Mouse (Mus musculus) limb, embryonic 13.5 days (tissue): ENCODE measurements at regions not wholly inside any gene's neighbourhood (a gene's known extent, or its start where the extent isn't known, plus 50 kb on each side); places are given as distances from the start of the nearest gene placed in this dataset.
A peak's percentile ranks its signal among the peaks of the same experiment; 100 is the strongest.
"Not testable (repeated sequence)": the region's sequence is repeated elsewhere in the genome, so short reads cannot be mapped to it uniquely, and the experiment has no call there.

Experiments used
- ATAC-seq: fragments of 200-750 bp; cut with Nextera tagmentation; 2 replicates; pipeline ENCODE4 v1.8.0; 2017; ENCODE audit warnings: low read depth, moderate number of reproducible peaks, moderate TSS enrichment; ENCODE audit not compliant: low FRiP score
- H3K27ac ChIP-seq: fragments of 300-500 bp; sonication (generic); 2 replicates; pipeline ENCODE4 v1.5.1; 2015; ENCODE audit warnings: inconsistent platforms, mild to moderate bottlenecking, moderate library complexity
- H3K27me3 ChIP-seq: fragments of 300-500 bp; sonication (generic); 2 replicates; pipeline ENCODE4 v1.6.1; 2015; ENCODE audit warnings: mild to moderate bottlenecking, inconsistent platforms
- H3K36me3 ChIP-seq: fragments of 300-500 bp; sonication (generic); 2 replicates; pipeline ENCODE4 v1.6.1; 2015; ENCODE audit warnings: inconsistent platforms, mild to moderate bottlenecking, moderate library complexity
- H3K4me1 ChIP-seq: fragments of 300-500 bp; sonication (generic); 2 replicates; pipeline ENCODE4 v1.6.1; 2015; ENCODE audit warnings: inconsistent platforms
- H3K4me2 ChIP-seq: fragments of 300-500 bp; sonication (generic); replicated peaks from 2 replicates; pipeline ENCODE4 v1.6.1; 2015; ENCODE audit warnings: inconsistent platforms, mild to moderate bottlenecking, moderate library complexity
- H3K4me3 ChIP-seq: fragments of 300-500 bp; sonication (generic); 2 replicates; pipeline ENCODE4 v1.5.1; 2015; ENCODE audit warnings: moderate library complexity, mild to moderate bottlenecking, inconsistent platforms
- H3K9ac ChIP-seq: fragments of 300-500 bp; sonication (generic); 2 replicates; pipeline ENCODE4 v1.6.1; 2015; ENCODE audit warnings: mild to moderate bottlenecking, inconsistent platforms
- H3K9me3 ChIP-seq: fragments of 300-500 bp; sonication (generic); 2 replicates; pipeline ENCODE4 v1.6.1; 2016; ENCODE audit warnings: inconsistent platforms
- WGBS: fragments of 180-500 bp; shearing (Covaris S2); methylation state at CpG from one replicate; pipeline ENCODE4 v1.1.7; 2015; 5-methylcytosine and 5-hydroxymethylcytosine counted together

DNA sequence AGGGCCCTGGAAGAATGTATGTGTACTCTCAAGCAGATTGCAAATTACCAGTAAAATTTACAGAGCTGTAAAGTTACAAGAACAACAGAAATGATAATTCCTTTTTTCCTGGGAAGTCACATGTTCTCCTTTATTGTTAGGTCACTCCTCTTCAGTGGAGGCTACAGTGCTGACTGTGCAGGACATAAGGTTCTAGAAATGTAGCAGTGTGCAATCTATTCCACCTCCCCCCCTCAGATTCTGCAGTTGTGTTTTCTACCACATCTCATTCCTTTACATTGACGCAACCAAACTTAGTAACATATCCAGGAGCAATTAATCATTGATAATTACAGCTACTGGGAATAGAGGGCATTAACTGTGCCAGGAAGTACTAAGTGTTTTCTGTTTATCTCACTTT lies 385.3 kb upstream of the Tnc start:
- no peak for ATAC-seq
- WGBS, result 86% methylated on average over 1 of the region's 1 CpGs

DNA sequence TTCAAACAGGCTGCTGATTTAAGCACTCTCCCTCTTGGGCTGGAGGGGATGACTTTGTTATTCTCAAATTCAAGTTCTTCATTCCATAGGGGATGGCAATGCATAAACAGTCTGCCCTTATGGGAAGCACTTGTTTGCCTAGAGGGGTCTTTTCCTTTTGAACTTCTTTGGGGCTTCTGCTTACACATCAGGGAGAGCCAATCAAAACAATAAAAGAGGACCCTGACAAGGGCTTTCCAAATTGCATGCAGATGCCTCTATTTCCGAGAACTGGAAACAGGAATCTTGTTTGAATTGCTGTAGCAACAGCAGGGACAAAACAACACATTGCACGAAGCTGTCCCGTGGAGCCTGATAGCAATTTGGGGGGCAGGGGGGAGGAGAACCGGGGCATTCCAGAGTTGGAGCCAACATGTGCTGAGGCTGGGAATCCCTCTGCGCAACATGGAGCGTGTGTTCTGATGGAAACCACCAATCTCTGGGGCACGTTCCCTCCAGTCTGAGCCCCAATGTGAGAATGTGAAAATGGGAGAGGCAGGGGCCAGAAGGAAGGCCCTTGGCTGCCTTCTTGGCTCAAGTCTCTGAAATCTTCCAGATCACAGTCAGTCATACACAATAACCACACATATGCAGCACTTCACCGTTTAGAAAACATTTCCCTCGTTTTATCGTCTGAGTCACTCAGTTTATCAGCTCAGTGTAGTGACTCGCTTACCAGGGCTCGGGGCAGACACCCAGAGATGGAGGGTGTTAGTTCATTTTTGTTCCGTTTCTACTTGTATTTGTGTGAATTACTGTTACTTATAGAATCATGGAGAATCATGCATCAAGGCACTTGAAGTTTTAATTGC lies 391.2 kb upstream of the Tnc start:
- Histone ChIP-seq H3K27ac (peak overlapping the region; percentile 52; the same call in 1 of the 2 replicates), H3K9me3 (no peaks in the 10 kb centered on the region), H3K9ac (no peak overlapping the region), H3K4me3 (no peak overlapping the region), H3K4me1 (peaks cover 18% of the 10 kb centered on the region), H3K27me3 (no peaks in the 10 kb centered on the region), H3K4me2 (peak overlapping the region; percentile 15; the same call in 1 of the 2 replicates), H3K36me3 (no peaks in the 10 kb centered on the region)
- ATAC-seq, result peak; percentile 83
- 22% methylated on average over 13 of the region's 13 CpGs for WGBS

More for the DNA sequence above, 385.3 kb upstream of the Tnc start:
- no peaks in the 10 kb centered on the region for H3K9me3 ChIP-seq
- H3K9ac ChIP-seq, result no peak overlapping the region
- no peak overlapping the region for H3K27ac ChIP-seq
- H3K4me3 ChIP-seq, result no peak overlapping the region
- H3K27me3 ChIP-seq, result no peaks in the 10 kb centered on the region
- no peak overlapping the region for H3K4me2 ChIP-seq
- 0 out of 2 replicates have a peak, but pooled peaks cover 4% of the 10 kb centered on the region for H3K4me1 ChIP-seq
- H3K36me3 ChIP-seq, result no peaks in the 10 kb centered on the region

DNA sequence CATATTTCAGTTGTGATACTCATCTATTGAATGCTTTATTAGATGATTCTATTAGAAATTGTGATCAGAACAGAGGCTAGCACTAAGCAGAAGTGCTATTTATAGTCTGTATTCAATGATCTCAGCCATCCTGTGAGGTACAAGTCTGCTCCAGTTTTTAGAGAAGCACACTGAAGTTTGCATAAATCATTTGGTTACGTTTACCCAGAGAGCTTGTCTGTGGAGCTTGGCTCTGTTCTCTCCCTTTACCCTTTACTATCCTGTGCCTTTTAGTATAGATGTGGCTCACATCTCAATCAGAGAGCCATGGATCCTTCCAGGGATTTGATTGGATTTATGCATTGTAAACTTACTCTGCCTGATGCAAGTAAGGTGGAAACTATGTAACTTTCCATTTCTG lies 404.6 kb upstream of the Tnc start:
- Histone ChIP-seq H3K9me3 (no peaks in the 10 kb centered on the region), H3K4me3 (no peak overlapping the region), H3K27me3 (no peaks in the 10 kb centered on the region), H3K36me3 (no peaks in the 10 kb centered on the region), H3K9ac (no peak overlapping the region), H3K27ac (no peak overlapping the region), H3K4me1 (0 out of 2 replicates have a peak, but pooled peaks cover 3% of the 10 kb centered on the region), H3K4me2 (no peak overlapping the region)
- 46% methylated on average over 1 of the region's 1 CpGs for WGBS
- no peak for ATAC-seq

DNA sequence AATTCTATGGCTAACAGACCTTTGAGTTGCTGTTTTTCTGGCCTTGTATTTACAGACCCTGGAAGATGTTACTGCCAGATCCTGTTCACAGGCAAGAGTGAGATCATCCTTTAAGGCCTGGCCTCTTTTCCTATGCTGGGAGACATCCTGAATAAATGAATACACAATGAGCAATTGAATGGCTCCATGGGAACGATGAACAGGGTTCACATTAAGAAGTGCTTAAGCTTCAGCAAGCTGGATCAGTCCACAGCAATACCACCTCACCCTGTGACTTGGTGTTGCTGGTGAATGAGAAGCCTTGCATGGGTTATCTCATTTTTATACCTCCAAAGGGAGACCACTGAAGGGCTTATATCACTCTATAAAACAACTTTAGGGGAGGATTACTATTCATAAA lies 405.1 kb upstream of the Tnc start:
- peak; percentile 71; the same call in 1 of the 2 replicates for ATAC-seq
- H3K27ac ChIP-seq, result no peak overlapping the region
- 0 out of 2 replicates have a peak, but pooled peaks cover 3% of the 10 kb centered on the region for H3K4me1 ChIP-seq
- H3K4me2 ChIP-seq, result no peak overlapping the region
- no peaks in the 10 kb centered on the region for H3K36me3 ChIP-seq
- no peaks in the 10 kb centered on the region for H3K27me3 ChIP-seq
- no peak overlapping the region for H3K4me3 ChIP-seq
- 54% methylated on average over 1 of the region's 1 CpGs for WGBS
- H3K9me3 ChIP-seq, result no peaks in the 10 kb centered on the region
- no peak overlapping the region for H3K9ac ChIP-seq

DNA sequence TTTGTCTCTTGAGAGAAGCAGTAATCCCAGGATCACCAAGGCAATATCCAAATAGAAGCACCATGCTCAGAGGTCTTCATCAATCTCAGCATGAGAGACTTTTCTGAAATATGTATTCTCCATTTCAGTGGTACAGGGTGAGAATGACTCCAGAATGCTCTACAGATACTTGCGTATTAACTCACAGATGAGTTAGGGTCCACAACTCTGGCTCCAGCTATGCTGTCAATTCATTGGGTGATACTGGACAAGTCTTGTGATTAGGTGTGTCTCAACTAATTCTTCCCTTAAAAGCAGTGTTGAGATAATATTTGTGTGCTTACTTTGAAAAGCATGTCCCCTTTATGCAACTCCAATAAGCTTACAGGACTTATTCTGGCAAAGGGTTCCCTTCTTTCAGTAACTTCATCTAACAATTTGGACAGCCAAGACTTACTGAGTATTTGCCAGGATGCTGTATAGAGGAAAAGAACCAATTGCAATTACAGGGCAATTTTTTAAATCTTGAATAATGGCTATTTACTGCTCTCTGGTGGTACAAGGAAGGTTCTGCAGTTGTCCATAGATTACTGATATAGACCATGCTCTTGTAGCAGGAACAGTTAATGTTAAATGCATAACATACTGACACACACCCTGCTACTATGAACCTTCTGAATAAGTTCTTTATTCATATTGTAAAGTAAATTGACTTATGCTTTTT lies 445.6 kb upstream of the Tnc start:
- no peaks in the 10 kb centered on the region for H3K27me3 ChIP-seq
- no peaks in the 10 kb centered on the region for H3K9me3 ChIP-seq
- ATAC-seq, result no peak
- H3K4me3 ChIP-seq, result no peak overlapping the region
- H3K4me2 ChIP-seq, result no peak overlapping the region
- no peak overlapping the region for H3K9ac ChIP-seq
- WGBS, result 98% methylated on average over 1 of the region's 1 CpGs
- H3K27ac ChIP-seq, result no peak overlapping the region
- no peaks in the 10 kb centered on the region for H3K36me3 ChIP-seq
- H3K4me1 ChIP-seq, result peaks cover 3% of the 10 kb centered on the region; the same call in 1 of the 2 replicates

DNA sequence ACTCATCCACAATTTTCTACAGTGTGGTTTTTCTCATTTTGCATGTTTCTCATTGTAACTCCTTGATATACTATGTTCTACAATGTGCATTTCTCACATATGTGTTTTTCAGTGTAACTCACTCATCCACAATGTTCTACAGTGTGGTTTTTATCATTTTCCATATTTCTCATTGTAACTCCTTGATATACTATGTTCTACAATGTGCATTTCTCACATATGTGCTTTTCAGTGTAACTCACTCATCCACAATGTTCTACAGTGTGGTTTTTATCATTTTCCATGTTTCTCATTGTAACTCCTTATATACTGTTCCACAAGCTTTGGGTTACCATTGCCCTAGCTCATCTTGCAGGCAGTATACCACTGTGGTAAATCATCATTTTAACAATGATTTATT lies 450.9 kb upstream of the Tnc start:
- H3K27me3 ChIP-seq, H3K27ac ChIP-seq: not testable (repeated sequence)
- ATAC-seq, result peak; percentile 90

GRCm38 (mm10) chr4:64500635-64501395 lies 454.0 kb upstream of the Tnc start:
- H3K4me3 ChIP-seq, result no peak overlapping the region
- ATAC-seq, result peak; percentile 63; the same call in 1 of the 2 replicates
- H3K27ac ChIP-seq, result no peak overlapping the region
- no peaks in the 10 kb centered on the region for H3K9me3 ChIP-seq
- no peak overlapping the region for H3K4me2 ChIP-seq
- 0 out of 2 replicates have a peak, but pooled peaks cover 6% of the 10 kb centered on the region for H3K4me1 ChIP-seq
- 61% methylated on average over 5 of the region's 5 CpGs for WGBS
- no peaks in the 10 kb centered on the region for H3K27me3 ChIP-seq
- no peaks in the 10 kb centered on the region for H3K36me3 ChIP-seq
- no peak overlapping the region for H3K9ac ChIP-seq

More for the DNA sequence above, 450.9 kb upstream of the Tnc start:
- H3K9ac ChIP-seq, H3K4me3 ChIP-seq, H3K36me3 ChIP-seq, H3K9me3 ChIP-seq, H3K4me2 ChIP-seq, H3K4me1 ChIP-seq: not testable (repeated sequence)

DNA sequence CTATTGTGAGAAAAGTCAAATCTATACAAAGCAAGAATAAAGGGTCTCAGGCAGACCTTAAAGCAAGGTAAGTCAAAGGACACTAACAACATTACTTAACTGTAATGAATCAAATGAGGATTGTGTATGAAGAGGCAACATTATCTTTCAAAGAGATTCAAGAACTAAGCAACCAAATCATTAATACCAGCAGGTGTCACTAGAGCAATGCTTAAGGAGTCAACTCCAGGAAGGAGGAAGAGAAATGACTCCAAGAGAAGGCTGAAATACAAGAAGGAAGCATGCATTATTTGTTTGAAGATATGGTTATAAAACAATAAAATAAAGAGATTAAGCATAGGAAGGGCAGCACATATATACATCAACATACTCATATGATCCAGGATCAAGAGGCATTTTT lies 475.1 kb upstream of the Tnc start:
- Histone ChIP-seq H3K4me1 (no peaks in the 10 kb centered on the region), H3K27ac (no peak overlapping the region), H3K27me3 (no peaks in the 10 kb centered on the region), H3K9me3 (no peaks in the 10 kb centered on the region), H3K4me3 (no peak overlapping the region), H3K4me2 (no peak overlapping the region), H3K9ac (no peak overlapping the region), H3K36me3 (no peaks in the 10 kb centered on the region)
- ATAC-seq, result no peak

DNA sequence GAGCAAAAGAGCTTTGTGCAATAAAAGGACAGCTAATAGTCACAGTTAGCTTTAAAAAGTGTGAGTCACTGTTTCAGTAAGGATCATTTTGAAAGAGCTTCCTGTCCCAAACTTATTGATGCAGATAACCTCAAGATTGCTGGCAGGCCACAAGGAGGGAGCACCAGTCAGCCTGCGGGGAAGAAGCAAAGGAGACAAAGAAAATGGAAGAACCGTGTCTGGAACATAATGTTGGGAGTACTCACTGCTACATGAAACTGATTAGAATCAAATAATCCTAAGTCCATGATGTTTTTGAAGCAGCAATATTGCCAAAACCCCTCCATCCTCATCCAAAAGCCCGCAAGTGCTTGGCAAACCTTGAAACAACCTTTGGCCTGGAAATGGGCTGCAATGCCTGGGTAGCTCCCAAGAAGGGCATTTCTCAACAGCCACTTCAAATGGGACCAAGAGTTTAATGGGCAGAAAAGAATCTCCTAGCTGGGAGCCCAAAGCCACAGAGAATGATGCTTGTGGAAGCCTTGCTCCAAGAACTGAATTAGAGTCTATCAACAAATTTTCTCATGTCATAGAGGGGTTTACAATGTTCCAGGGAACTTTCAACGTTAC lies 481.0 kb upstream of the Tnc start:
- H3K27me3 ChIP-seq, result no peaks in the 10 kb centered on the region
- H3K9ac ChIP-seq, result no peak overlapping the region
- H3K36me3 ChIP-seq, result no peaks in the 10 kb centered on the region
- H3K9me3 ChIP-seq, result no peaks in the 10 kb centered on the region
- no peak overlapping the region for H3K4me2 ChIP-seq
- H3K4me1 ChIP-seq, result no peaks in the 10 kb centered on the region
- no peak for ATAC-seq
- no peak overlapping the region for H3K27ac ChIP-seq
- H3K4me3 ChIP-seq, result no peak overlapping the region
- WGBS, result 81% methylated on average over 4 of the region's 4 CpGs

- no peaks in the 10 kb centered on the region for H3K27me3 ChIP-seq
- H3K4me3 ChIP-seq, result no peak overlapping the region
- H3K9ac ChIP-seq, result no peak overlapping the region
- H3K9me3 ChIP-seq, result no peaks in the 10 kb centered on the region
- peaks cover 4% of the 10 kb centered on the region; the same call in 1 of the 2 replicates for H3K4me1 ChIP-seq
- no peak for ATAC-seq
- no peaks in the 10 kb centered on the region for H3K36me3 ChIP-seq
- 68% methylated on average over 4 of the region's 4 CpGs for WGBS
- no peak overlapping the region for H3K4me2 ChIP-seq
- no peak overlapping the region for H3K27ac ChIP-seq
Observed at GRCm38 (mm10) chr4:64530585-64530984, 483.8 kb upstream of the Tnc start.

DNA sequence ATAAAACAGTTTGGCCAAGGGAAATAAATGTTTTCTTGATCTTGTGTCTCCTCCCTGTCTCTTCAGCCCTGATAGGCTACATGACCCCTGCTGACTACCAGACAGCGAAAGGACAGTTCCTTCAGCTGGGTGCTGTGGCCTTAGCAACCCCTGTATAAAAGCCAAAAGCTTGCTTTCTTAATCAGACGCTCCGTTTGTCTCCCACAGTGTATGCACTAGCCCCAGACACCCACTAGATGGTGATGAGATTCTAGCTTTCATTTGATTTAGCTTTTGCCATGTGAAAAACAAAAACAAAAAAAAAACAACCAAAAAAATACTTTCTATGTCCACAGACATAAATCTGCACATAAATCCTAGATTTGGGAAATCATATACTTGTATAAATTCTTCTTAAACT lies 486.2 kb upstream of the Tnc start:
- Histone ChIP-seq H3K27ac (no peak overlapping the region), H3K27me3 (no peaks in the 10 kb centered on the region), H3K4me1 (peaks cover 12% of the 10 kb centered on the region; the same call in 1 of the 2 replicates), H3K9me3 (no peaks in the 10 kb centered on the region), H3K4me3 (no peak overlapping the region), H3K36me3 (no peaks in the 10 kb centered on the region), H3K9ac (no peak overlapping the region), H3K4me2 (no peak overlapping the region)
- ATAC-seq, result no peak
- WGBS, result 48% methylated on average over 3 of the region's 3 CpGs
